Mouse (Mus musculus) E14TG2a.4 (cell line): ENCODE results near the gene 4933434E20Rik.

Source experiments
- CTCF ChIP-seq: conservative IDR thresholded peaks from 2 replicates; pipeline ENCODE4 v1.5.1; 2014; ENCODE audit warnings: low read length
- NANOG ChIP-seq: IDR thresholded peaks from 2 replicates; pipeline ENCODE4 v1.6.1; 2014; ENCODE audit warnings: borderline replicate concordance, low read length, mixed read lengths
- POU5F1 ChIP-seq: IDR thresholded peaks from 2 replicates; pipeline ENCODE4 v1.6.1; 2014; ENCODE audit warnings: low read length, borderline replicate concordance

GRCm38 (mm10) chr3:90102239-90102638, 50.8 kb downstream of the 4933434E20Rik start:
- TF ChIP-seq CTCF: no peak
- TF ChIP-seq POU5F1: no peak
- TF ChIP-seq NANOG: no peak
